Mouse (Mus musculus) layer of hippocampus, adult 9-11 months (tissue): ENCODE measurements around the gene Pitpnm2.
"Not testable (repeated sequence)": the region's sequence is repeated elsewhere in the genome, so short reads cannot be mapped to it uniquely, and the experiment has no call there.

Experiments
- DNase-seq: peaks from one replicate; pipeline ENCODE4 v3.0.0; 2022

Pitpnm2 gene

DNA sequence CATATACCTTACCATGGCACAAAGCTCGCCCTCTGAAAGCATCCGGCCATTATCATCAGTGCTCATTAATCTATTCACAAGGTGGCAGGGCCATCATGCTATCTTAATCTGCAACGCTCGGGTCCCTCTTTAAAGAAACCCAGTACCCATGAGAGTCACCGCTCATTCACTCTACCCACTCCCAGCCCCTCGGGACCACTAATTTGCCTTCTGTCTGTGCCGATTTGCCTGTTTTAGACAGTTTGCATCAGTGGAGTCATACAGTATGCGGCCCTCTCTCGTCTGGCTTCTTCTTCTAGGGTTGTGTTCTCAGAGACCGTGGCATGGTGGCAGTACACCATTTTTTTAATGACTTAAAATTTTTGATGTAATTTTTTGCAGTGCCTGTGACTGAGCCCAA is 30.1 kb downstream of the Pitpnm2 start:
- no peak for DNase-seq

- DNase-seq, result no peak
Observed at GRCm38 (mm10) chr5:124218986-124219385, 30.6 kb downstream of the Pitpnm2 start.

- peak; percentile 77 for DNase-seq
Observed at GRCm38 (mm10) chr5:124217566-124218249, 31.9 kb downstream of the Pitpnm2 start.

GRCm38 (mm10) chr5:124217092-124217491 is 32.5 kb downstream of the Pitpnm2 start:
- DNase-seq, result not testable (repeated sequence)

- no peak for DNase-seq
Observed at GRCm38 (mm10) chr5:124216403-124216802, 33.2 kb downstream of the Pitpnm2 start.

GRCm38 (mm10) chr5:124215647-124216046 is 33.9 kb downstream of the Pitpnm2 start:
- no peak for DNase-seq

DNA sequence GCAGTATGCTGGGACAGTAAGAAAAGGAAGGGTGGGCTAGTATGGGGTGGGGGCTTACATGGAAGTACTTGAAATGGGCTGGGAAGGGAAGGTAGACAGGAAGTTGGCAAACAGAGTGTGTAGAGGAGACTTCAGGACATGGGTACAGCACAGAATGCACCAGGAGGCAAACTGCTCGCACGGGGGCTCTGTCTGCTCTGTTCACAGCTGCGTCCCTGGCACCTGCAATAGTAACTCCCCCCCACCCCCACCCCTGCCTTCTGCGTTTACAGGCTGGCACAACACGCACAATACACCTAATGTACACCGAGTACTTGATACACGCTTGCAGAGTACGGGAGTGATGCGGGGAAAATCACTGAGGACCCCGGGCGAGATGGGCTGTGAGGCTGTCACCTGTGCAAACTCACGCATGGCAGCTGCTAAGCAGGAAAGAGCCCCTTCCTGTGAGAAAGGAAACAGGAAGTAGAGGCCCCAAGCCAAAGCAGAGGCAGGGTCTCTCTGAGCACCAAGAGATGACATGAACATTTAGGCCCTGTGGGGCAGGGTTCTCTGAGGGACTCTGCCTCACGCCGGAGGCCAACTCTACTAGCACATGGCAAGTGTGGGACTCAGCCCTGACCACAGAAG is 34.9 kb downstream of the Pitpnm2 start:
- DNase-seq, result no peak

- DNase-seq, result no peak
Observed at GRCm38 (mm10) chr5:124213588-124214469, 35.7 kb downstream of the Pitpnm2 start.

DNA sequence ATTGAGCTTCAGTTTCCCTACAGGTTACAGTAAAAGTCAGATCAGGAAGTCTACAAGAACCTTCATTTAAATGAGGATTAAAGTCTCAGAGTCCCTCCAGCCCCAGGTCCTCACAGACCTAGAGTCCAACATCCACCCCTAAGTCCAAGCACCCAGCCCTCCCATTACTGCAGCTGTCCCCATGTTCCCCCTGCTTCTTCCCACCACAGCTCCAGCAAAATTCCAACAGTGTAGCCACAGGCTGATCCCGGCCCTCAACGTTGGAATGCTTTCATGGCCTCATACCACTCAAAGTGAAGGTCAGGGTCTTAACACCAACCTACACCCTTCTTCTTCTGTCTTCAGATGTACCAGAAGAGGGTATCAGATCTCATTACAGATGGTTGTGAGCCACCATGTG is 37.9 kb downstream of the Pitpnm2 start:
- no peak for DNase-seq

DNA sequence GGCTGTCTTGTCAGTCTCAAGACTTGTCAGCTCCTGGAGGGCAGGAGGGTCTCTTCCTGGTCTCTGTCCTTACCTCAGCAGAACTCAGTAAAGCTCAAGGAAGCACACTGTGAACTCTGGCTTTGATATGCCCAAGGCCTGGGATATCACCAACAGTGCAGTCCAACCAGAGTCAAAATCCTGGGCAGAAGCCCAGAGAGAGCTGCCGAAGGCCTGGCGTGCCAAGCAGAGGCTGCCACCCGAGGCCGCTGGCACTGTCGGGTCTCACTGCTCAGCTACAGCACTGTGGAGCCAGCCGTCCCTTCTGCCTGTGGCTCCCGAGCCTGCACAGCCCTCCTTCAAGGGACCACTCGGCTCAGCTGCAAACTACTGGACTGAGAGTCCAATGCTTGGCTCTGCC is 38.3 kb downstream of the Pitpnm2 start:
- DNase-seq, result no peak

DNA sequence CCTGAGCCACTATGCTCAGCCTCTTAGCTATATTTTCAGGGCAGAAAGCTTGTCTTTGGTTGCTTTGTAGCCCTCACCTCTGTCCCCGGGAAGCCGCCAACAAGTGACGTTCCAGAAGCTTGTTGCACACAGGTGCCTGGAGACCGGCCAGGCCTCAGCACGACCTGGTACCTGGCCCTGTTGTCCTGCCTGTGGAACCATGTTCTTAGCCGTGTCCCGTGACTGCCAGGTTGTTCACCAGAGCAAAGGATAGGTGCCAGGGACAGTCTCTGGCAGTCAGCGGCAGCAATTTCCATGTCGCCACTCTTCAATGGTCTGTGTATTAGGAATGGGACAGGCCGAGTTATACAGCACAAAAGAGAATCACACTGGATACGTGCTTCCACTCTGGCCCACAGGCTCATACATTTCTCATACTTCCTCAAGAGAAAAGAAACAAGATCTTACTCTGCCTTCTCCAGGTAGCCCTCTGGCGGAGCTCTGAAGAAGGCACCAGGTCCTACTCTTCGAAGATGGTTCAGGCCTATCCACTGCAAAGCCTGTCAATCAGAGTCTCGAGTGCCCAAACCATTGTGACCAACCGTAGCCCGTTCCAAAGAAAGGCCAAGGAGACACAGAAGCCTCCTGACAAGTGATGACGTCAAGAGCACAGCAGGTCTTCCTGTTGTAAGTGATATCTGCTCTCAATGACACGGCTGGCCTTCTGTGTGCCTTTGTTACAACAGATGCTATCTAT is 39.1 kb downstream of the Pitpnm2 start:
- no peak for DNase-seq

DNA sequence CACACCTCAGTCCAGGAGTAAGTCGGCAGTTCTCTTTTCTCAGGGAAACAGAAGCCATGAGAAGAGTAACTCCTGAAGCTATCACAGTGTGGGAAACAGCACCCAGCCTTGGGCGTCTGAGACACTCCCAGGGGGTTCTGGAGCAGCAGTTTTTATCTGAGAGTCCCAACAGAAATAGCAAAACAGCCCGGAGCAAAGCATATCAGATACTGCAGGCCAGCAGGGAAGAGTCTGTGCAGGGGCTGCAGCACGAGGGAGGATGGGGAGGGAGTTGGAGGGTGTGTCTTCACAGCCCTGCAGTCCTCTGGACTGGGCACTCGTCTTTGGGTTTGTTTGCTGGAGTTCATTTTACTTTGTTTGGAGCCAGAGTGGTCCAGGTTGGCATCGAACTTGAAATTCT is 39.7 kb downstream of the Pitpnm2 start:
- DNase-seq, result no peak

- peak; percentile 64 for DNase-seq
Observed at GRCm38 (mm10) chr5:124208030-124208429, 41.5 kb downstream of the Pitpnm2 start.

DNA sequence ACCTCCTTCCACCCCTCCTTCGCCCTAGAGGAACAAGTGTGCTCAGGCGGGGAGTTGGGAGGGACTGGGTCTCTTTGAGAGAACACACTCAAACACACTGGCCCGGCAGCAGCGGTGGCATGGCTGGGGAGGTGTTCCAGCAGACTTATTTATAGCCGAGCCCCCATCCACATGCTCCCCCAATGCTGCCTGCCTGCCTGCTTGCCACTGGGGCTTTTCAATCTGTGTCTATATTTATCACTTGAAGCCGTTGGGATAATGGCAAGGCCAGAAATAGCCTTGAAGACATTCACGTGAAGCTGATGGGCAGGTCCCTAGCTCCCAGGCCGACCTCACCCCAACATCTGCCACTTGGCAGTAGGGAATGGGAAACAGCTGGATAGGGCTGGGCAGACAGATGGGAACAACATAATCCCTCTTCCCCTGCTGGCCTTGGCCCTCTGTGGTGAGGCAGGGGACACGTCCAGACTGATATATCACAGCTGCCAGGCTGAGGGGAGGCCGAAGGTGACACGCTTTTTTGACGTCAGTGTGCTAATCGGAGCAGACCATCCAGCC is 43.0 kb downstream of the Pitpnm2 start:
- no peak for DNase-seq

DNA sequence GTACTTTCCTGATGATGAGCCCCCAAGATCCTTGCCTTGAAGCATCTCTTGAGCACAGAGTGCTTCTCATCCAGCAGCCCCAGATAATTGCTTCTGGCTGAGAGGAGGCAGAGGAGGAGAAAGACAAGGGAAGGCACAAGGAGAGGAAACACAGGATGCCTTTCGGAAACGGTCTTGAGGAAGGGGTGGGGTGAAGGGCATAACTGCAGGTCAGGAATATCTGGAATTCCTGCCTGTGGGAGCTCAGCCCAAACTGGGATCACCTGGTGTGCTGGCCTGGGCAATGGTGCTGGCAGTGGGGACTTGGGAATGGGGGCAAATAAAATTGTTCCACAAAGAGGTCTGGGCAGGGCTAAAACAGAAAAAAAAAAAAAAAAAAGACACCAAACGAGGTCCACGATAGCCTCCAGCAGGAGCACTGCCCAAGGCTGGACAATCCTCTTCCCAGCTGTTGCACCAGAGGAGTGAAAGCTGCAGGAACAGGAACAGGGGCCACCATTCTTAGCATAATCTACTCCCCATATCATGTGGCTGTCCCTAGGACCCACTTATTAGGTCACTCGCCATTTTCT is 43.7 kb downstream of the Pitpnm2 start:
- no peak for DNase-seq

- no peak for DNase-seq
Observed at GRCm38 (mm10) chr5:124205211-124205610, 44.3 kb downstream of the Pitpnm2 start.

- DNase-seq, result no peak
Observed at GRCm38 (mm10) chr5:124204127-124204794, 45.3 kb downstream of the Pitpnm2 start.

GRCm38 (mm10) chr5:124203251-124203650 is 46.3 kb downstream of the Pitpnm2 start:
- no peak for DNase-seq

DNA sequence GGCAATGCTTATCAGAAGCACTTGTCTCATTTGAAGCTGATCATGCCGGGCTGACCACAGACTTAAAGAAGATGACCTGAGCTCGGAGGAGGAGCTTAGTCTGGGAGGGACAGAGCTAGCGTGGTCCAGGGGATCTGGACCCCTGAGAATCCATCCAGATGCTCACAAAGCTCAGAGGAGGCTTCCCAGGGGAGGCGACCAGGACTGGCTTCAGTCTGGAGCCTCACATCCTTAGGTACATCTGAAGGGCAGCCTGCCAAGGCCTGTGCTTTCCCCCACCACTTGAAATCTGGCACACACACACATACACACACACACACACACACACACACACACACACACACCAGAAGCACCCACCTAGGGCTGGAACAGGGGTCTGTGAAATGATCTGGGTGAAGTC is 47.5 kb downstream of the Pitpnm2 start:
- DNase-seq, result no peak

- DNase-seq, result no peak
Observed at GRCm38 (mm10) chr5:124201564-124201963, 48.0 kb downstream of the Pitpnm2 start.

GRCm38 (mm10) chr5:124200844-124201243 is 48.7 kb downstream of the Pitpnm2 start:
- no peak for DNase-seq

DNA sequence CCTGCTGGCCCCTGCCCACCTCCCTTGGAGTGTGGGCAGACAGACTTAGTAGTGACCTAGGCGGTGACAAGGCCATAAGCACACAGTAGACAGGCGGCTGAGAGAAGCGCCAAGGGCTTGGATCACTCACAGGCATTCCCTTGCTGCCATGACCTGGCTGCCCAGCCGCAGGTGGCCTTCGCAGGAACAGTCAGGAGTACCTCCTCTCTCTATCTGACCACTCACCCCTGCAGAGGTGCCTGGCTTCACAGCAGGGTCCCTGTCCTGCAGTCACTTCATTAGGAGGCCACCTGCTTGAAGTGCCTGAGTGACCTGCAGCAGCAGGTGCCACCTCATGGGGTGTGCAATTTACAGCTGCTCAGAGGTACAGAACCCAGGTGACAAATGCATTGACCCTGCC is 50.4 kb downstream of the Pitpnm2 start:
- no peak for DNase-seq
